Mouse (Mus musculus) limb, embryonic 14.5 days (tissue): ENCODE data around the gene Col4a2. TPM values are rescaled to one million over a fixed set of nuclear protein-coding genes. Genes with fewer than 3 reads are reported as not detected.

ENCODE experiments used
- ATAC-seq: fragments of 200-750 bp; cut with Nextera tagmentation; 2 replicates; pipeline ENCODE4 v1.8.0; 2017; ENCODE audit warnings: low read depth, moderate number of reproducible peaks, moderate TSS enrichment; ENCODE audit not compliant: low FRiP score
- DNase-seq: peaks from one replicate; pipeline ENCODE4 v3.0.0-alpha.2; 2015; ENCODE audit warnings: low spot score
- H3K27ac ChIP-seq: fragments of 300-500 bp; sonication (generic); replicated peaks from 2 replicates; pipeline ENCODE4 v1.5.1; 2014; ENCODE audit warnings: low read depth, mild to moderate bottlenecking, low read length, moderate library complexity, mixed read lengths
- H3K27me3 ChIP-seq: fragments of 300-500 bp; sonication (generic); 2 replicates; pipeline ENCODE4 v1.6.1; 2014; ENCODE audit warnings: low read length, mixed read lengths; ENCODE audit not compliant: control insufficient read depth, insufficient read depth
- H3K36me3 ChIP-seq: fragments of 300-500 bp; sonication (generic); 2 replicates; pipeline ENCODE4 v1.6.1; 2014; ENCODE audit warnings: mild to moderate bottlenecking, low read length, moderate library complexity, mixed read lengths; ENCODE audit not compliant: control insufficient read depth, insufficient read depth
- H3K4me1 ChIP-seq: fragments of 300-500 bp; sonication (generic); 2 replicates; pipeline ENCODE4 v1.6.1; 2014; ENCODE audit warnings: antibody characterized with exemption, low read length, mixed read lengths; ENCODE audit not compliant: control insufficient read depth, insufficient read depth
- H3K4me2 ChIP-seq: fragments of 300-500 bp; sonication (generic); replicated peaks from 2 replicates; pipeline ENCODE4 v1.6.1; 2014; ENCODE audit warnings: low read depth, mild to moderate bottlenecking, low read length, moderate library complexity; ENCODE audit not compliant: severe bottlenecking
- H3K4me3 ChIP-seq: fragments of 300-500 bp; sonication (generic); replicated peaks from 2 replicates; pipeline ENCODE4 v1.5.1; 2014; ENCODE audit warnings: low read length
- H3K9ac ChIP-seq: fragments of 300-500 bp; sonication (generic); 2 replicates; pipeline ENCODE4 v1.6.1; 2014; ENCODE audit warnings: mild to moderate bottlenecking, low read depth, low read length, moderate library complexity; ENCODE audit not compliant: severe bottlenecking
- H3K9me3 ChIP-seq: fragments of 300-500 bp; sonication (generic); 2 replicates; pipeline ENCODE4 v1.6.1; 2016; ENCODE audit warnings: low read length; ENCODE audit not compliant: control insufficient read depth
- POLR2A ChIP-seq: fragments of 200-500 bp; IDR thresholded peaks from 2 replicates; pipeline ENCODE4 v1.8.0; 2012; ENCODE audit warnings: inconsistent platforms, mild to moderate bottlenecking, moderate library complexity, borderline replicate concordance; ENCODE audit not compliant: insufficient read depth, insufficient read length; ENCODE audit errors: extremely low read depth
- whole genome bisulfite sequencing: fragments of 180-500 bp; shearing (Covaris S2); extraction: QIAGEN DNeasy Blood & Tissue Kit; methylation state at CpG from one replicate; pipeline ENCODE4 v1.1.7; 2014; 5-methylcytosine and 5-hydroxymethylcytosine counted together
- polyA plus RNA-seq, 2 experiments: library from polyadenylated mRNA; depleted of rRNA in 1 of 2; stranded (reverse) in 1 of 2; unstranded in 1 of 2; fragments of >200 nt; fragmentation: Nextera tagmentation in 1 of 2; extraction: Ambion mirVana in 1 of 2; gene quantifications; 2 replicates each; pipeline versions ENCODE4 v1.2.1 to v1.2.3; 2012 to 2014

Gene Col4a2
- polyA plus RNA-seq, 2 experiments, result 76.4 to 89.0 TPM

- H3K27ac ChIP-seq, result no peak overlapping the region
- TF ChIP-seq POLR2A, result no peak
- H3K4me3 ChIP-seq, result no peak overlapping the region
- no peaks in the 10 kb centered on the region for H3K36me3 ChIP-seq
- ATAC-seq, result no peak
- H3K9me3 ChIP-seq, result no peaks in the 10 kb centered on the region
- H3K27me3 ChIP-seq, result no peaks in the 10 kb centered on the region
- no peak overlapping the region for H3K4me2 ChIP-seq
- H3K4me1 ChIP-seq, result peaks cover 22% of the 10 kb centered on the region
- no peak for DNase-seq
- 78% methylated on average over 3 of the region's 3 CpGs for WGBS
- no peak overlapping the region for H3K9ac ChIP-seq
Observed at GRCm38 (mm10) chr8:11383379-11383778, 70.8 kb downstream of the Col4a2 start.

GRCm38 (mm10) chr8:11384841-11385240, 72.2 kb downstream of the Col4a2 start:
- no peaks in the 10 kb centered on the region for H3K9me3 ChIP-seq
- no peaks in the 10 kb centered on the region for H3K36me3 ChIP-seq
- no peak for TF ChIP-seq POLR2A
- no peak overlapping the region for H3K27ac ChIP-seq
- ATAC-seq, result no peak
- H3K4me3 ChIP-seq, result no peak overlapping the region
- H3K27me3 ChIP-seq, result no peaks in the 10 kb centered on the region
- no peak for DNase-seq
- H3K9ac ChIP-seq, result no peak overlapping the region
- peaks cover 24% of the 10 kb centered on the region for H3K4me1 ChIP-seq
- 71% methylated on average over 4 of the region's 4 CpGs for WGBS
- no peak overlapping the region for H3K4me2 ChIP-seq

- H3K4me1 ChIP-seq, result peaks cover 24% of the 10 kb centered on the region
- 61% methylated on average over 9 of the region's 9 CpGs for WGBS
- H3K9me3 ChIP-seq, result no peaks in the 10 kb centered on the region
- no peak overlapping the region for H3K4me2 ChIP-seq
- DNase-seq (peak; percentile 57), ATAC-seq (no peak)
- no peak overlapping the region for H3K27ac ChIP-seq
- H3K36me3 ChIP-seq, result no peaks in the 10 kb centered on the region
- no peaks in the 10 kb centered on the region for H3K27me3 ChIP-seq
- TF ChIP-seq POLR2A, result no peak
- H3K9ac ChIP-seq, result no peak overlapping the region
- no peak overlapping the region for H3K4me3 ChIP-seq
Observed at GRCm38 (mm10) chr8:11385272-11385905, 72.8 kb downstream of the Col4a2 start.

- DNase-seq (no peak), ATAC-seq (no peak)
- Histone ChIP-seq H3K4me2 (no peak overlapping the region), H3K4me1 (peaks cover 17% of the 10 kb centered on the region), H3K27ac (no peak overlapping the region), H3K36me3 (0 out of 2 replicates have a peak, but pooled peaks cover 2% of the 10 kb centered on the region), H3K27me3 (no peaks in the 10 kb centered on the region), H3K4me3 (no peak overlapping the region), H3K9ac (no peak overlapping the region), H3K9me3 (0 out of 2 replicates have a peak, but pooled peaks cover 5% of the 10 kb centered on the region)
- TF ChIP-seq POLR2A, result no peak
- 98% methylated on average over 4 of the region's 4 CpGs for WGBS
Observed at GRCm38 (mm10) chr8:11387282-11387681, 74.7 kb downstream of the Col4a2 start.

GRCm38 (mm10) chr8:11389275-11390050, 76.9 kb downstream of the Col4a2 start:
- H3K27ac ChIP-seq, result no peak overlapping the region
- H3K36me3 ChIP-seq, result 0 out of 2 replicates have a peak, but pooled peaks cover 2% of the 10 kb centered on the region
- peaks cover 19% of the 10 kb centered on the region for H3K4me1 ChIP-seq
- ATAC-seq (no peak), DNase-seq (no peak)
- no peaks in the 10 kb centered on the region for H3K27me3 ChIP-seq
- no peak overlapping the region for H3K4me3 ChIP-seq
- H3K4me2 ChIP-seq, result no peak overlapping the region
- H3K9me3 ChIP-seq, result 0 out of 2 replicates have a peak, but pooled peaks cover 5% of the 10 kb centered on the region
- TF ChIP-seq POLR2A, result no peak
- H3K9ac ChIP-seq, result no peak overlapping the region
- WGBS, result 77% methylated on average over 11 of the region's 11 CpGs
